Mouse (Mus musculus) macrophage (primary cell): ENCODE results near the gene Hdac4. TPM values are rescaled to one million over a fixed set of nuclear protein-coding genes. Genes with fewer than 3 reads are reported as not detected.

Source experiments
- H3K27ac ChIP-seq: fragments of 350-480 bp; formaldehyde crosslinking; 2 replicates; pipeline ENCODE4 v1.9.0; 2021
- H3K36me3 ChIP-seq: fragments of 350-480 bp; formaldehyde crosslinking; 2 replicates; pipeline ENCODE4 v1.9.0; 2021; ENCODE audit errors: inconsistent target
- H3K4me3 ChIP-seq: fragments of 350-480 bp; formaldehyde crosslinking; 2 replicates; pipeline ENCODE4 v1.9.0; 2021; ENCODE audit errors: inconsistent target
- H3K79me2 ChIP-seq: fragments of 350-480 bp; formaldehyde crosslinking; 2 replicates; pipeline ENCODE4 v1.9.0; 2021; ENCODE audit errors: inconsistent target
- WGBS: methylation state at CpG from one replicate; pipeline ENCODE4 v1.1.7; 2026; ENCODE audit warnings: inconsistent platforms; ENCODE audit not compliant: missing documents; 5-methylcytosine and 5-hydroxymethylcytosine counted together
- polyA plus RNA-seq: library from polyadenylated mRNA; stranded (reverse); fragments of 250-400 nt; gene quantifications from 3 replicates; pipeline ENCODE4 v1.2.4, GENCODE M21; 2018; ENCODE audit warnings: inconsistent platforms

The Hdac4 gene
- polyA plus RNA-seq, 1 experiment from 2014 or later: 2.6 TPM

GRCm38 (mm10) chr1:92184600-92184999, 10.9 kb downstream of the Hdac4 start:
- Histone ChIP-seq H3K4me3 (no peak overlapping the region), H3K27ac (no peak overlapping the region), H3K79me2 (no peaks in the 10 kb centered on the region), H3K36me3 (no peaks in the 10 kb centered on the region)
- WGBS: 94% methylated on average over 1 of the region's 1 CpGs

GRCm38 (mm10) chr1:92183101-92183790, 12.3 kb downstream of the Hdac4 start:
- no peak overlapping the region for H3K27ac ChIP-seq
- 64% methylated on average over 5 of the region's 5 CpGs for WGBS
- peaks cover 12% of the 10 kb centered on the region for H3K79me2 ChIP-seq
- no peaks in the 10 kb centered on the region for H3K36me3 ChIP-seq
- H3K4me3 ChIP-seq: no peak overlapping the region

- H3K4me3 ChIP-seq: no peak overlapping the region
- 100% methylated on average over 2 of the region's 2 CpGs for WGBS
- H3K79me2 ChIP-seq: peaks cover 25% of the 10 kb centered on the region
- H3K27ac ChIP-seq: no peak overlapping the region
- H3K36me3 ChIP-seq: no peaks in the 10 kb centered on the region
Measured at GRCm38 (mm10) chr1:92181970-92182369, 13.5 kb downstream of the Hdac4 start.

GRCm38 (mm10) chr1:92180141-92181137, 15.1 kb downstream of the Hdac4 start:
- H3K27ac ChIP-seq: peak overlapping the region; percentile 81
- peak overlapping the region; percentile 52 for H3K4me3 ChIP-seq
- WGBS: under 1% methylated on average over 88 of the region's 97 CpGs
- peaks cover 40% of the 10 kb centered on the region for H3K79me2 ChIP-seq
- H3K36me3 ChIP-seq: no peaks in the 10 kb centered on the region

- H3K4me3 ChIP-seq: peak overlapping the region; percentile 53
- WGBS: under 1% methylated on average over 60 of the region's 61 CpGs
- no peaks in the 10 kb centered on the region for H3K36me3 ChIP-seq
- peak overlapping the region; percentile 13; the same call in 1 of the 2 replicates for H3K27ac ChIP-seq
- H3K79me2 ChIP-seq: peaks cover 49% of the 10 kb centered on the region
Measured at GRCm38 (mm10) chr1:92179489-92180006, 16.0 kb downstream of the Hdac4 start.

GRCm38 (mm10) chr1:92179070-92179469, 16.4 kb downstream of the Hdac4 start:
- 20% methylated on average over 11 of the region's 11 CpGs for WGBS
- H3K27ac ChIP-seq: peak overlapping the region; percentile 13; the same call in 1 of the 2 replicates
- H3K79me2 ChIP-seq: peaks cover 54% of the 10 kb centered on the region
- H3K4me3 ChIP-seq: peak overlapping the region; percentile 53
- H3K36me3 ChIP-seq: no peaks in the 10 kb centered on the region

- H3K4me3 ChIP-seq: peak overlapping the region; percentile 53; the same call in 1 of the 2 replicates
- no peak overlapping the region for H3K27ac ChIP-seq
- 80% methylated on average over 10 of the region's 10 CpGs for WGBS
- peaks cover 62% of the 10 kb centered on the region for H3K79me2 ChIP-seq
- H3K36me3 ChIP-seq: no peaks in the 10 kb centered on the region
Measured at GRCm38 (mm10) chr1:92178021-92178895, 17.2 kb downstream of the Hdac4 start.

- H3K27ac ChIP-seq: no peak overlapping the region
- no peak overlapping the region for H3K4me3 ChIP-seq
- H3K79me2 ChIP-seq: peaks cover 69% of the 10 kb centered on the region
- H3K36me3 ChIP-seq: no peaks in the 10 kb centered on the region
- WGBS: 96% methylated on average over 5 of the region's 5 CpGs
Measured at GRCm38 (mm10) chr1:92177599-92177998, 17.9 kb downstream of the Hdac4 start.

- Histone ChIP-seq H3K4me3 (no peak overlapping the region), H3K36me3 (no peaks in the 10 kb centered on the region), H3K79me2 (peaks cover 73% of the 10 kb centered on the region), H3K27ac (no peak overlapping the region)
- 94% methylated on average over 3 of the region's 3 CpGs for WGBS
Measured at GRCm38 (mm10) chr1:92177196-92177595, 18.3 kb downstream of the Hdac4 start.

GRCm38 (mm10) chr1:92175266-92175665, 20.2 kb downstream of the Hdac4 start:
- Histone ChIP-seq H3K4me3 (no peak overlapping the region), H3K36me3 (no peaks in the 10 kb centered on the region), H3K27ac (no peak overlapping the region), H3K79me2 (peaks cover 92% of the 10 kb centered on the region)
- WGBS: 94% methylated on average over 6 of the region's 6 CpGs

- Histone ChIP-seq H3K36me3 (no peaks in the 10 kb centered on the region), H3K27ac (no peak overlapping the region), H3K4me3 (no peak overlapping the region), H3K79me2 (peaks cover 96% of the 10 kb centered on the region)
- WGBS: 78% methylated on average over 5 of the region's 5 CpGs
Measured at GRCm38 (mm10) chr1:92174898-92175255, 20.6 kb downstream of the Hdac4 start.

- no peak overlapping the region for H3K27ac ChIP-seq
- WGBS: 94% methylated on average over 2 of the region's 3 CpGs
- H3K4me3 ChIP-seq: no peak overlapping the region
- no peaks in the 10 kb centered on the region for H3K36me3 ChIP-seq
- peaks cover 100% of the 10 kb centered on the region for H3K79me2 ChIP-seq
Measured at GRCm38 (mm10) chr1:92174251-92174897, 21.1 kb downstream of the Hdac4 start.

- Histone ChIP-seq H3K79me2 (peaks cover 100% of the 10 kb centered on the region), H3K4me3 (no peak overlapping the region), H3K27ac (no peak overlapping the region), H3K36me3 (no peaks in the 10 kb centered on the region)
- 100% methylated on average over 4 of the region's 5 CpGs for WGBS
Measured at GRCm38 (mm10) chr1:92170616-92171235, 24.8 kb downstream of the Hdac4 start.
